Mouse (Mus musculus): ENCODE data around the gene Eif1ax. TPM values are rescaled to one million over a fixed set of nuclear protein-coding genes. Genes with fewer than 3 reads are reported as not detected.
"Not testable (repeated sequence)": the region's sequence is repeated elsewhere in the genome, so short reads cannot be mapped to it uniquely, and the experiment has no call there.

Eif1ax gene
- 143 and 150 TPM in 2 replicates for polyA plus RNA-seq (2015; fragmentation: Nextera tagmentation; extraction: Ambion mirVana)

DNA sequence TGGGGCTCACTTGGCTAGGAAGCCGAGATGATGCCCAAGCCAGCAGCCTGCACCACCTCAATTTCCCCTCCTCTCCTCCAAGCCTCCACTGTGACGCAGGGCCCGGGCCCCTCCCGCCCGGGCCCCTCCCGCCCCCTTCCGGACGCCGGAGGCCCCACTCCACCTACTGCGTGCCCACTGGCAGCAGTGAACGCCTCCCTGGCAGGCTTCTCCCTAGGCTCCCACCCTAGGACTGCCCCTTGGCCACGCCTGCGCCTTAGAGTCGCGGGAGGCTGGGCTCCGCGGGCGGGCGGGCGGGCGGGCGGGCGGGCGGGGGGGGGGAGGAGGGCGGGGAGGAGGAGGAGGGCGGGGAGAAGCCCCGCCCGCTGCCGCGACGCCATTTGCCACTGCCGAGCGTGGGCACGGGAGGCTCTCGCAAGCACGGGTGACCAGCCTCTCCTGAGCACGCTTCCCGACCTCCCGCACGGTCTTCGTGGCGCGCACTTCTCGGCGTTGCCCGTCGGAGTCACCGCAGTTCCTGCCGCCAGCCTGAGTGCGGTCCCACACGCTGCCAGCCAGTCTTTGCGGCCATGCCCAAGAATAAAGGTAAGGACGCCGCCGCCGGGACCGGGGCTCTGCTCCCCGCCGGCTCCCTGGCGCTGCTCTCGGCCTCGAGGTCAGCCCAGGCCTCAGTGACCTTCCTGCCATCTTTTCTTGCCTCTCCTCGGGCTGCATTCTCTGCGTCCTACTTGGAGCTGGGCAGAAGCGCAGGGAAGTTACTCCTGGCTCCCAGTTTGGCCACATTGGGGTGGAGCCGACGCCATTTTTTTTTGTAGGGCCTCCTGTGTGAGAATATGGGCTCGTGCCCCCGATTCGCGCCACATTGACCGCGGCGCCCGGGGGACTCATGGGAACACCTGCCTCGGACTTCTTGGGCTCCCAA is at the start of gene Eif1ax:
Gene Eif1ax (plus strand): TSS at position 348 of the 922 bp plus-strand sequence.
- H3K4me2 ChIP-seq: peak within 1 kb of the TSS; percentile 51
- ATAC-seq (ENCODE audit: borderline replicate concordance, extremely low read depth, low FRiP score, low TSS enrichment): peak; percentile 100
- H3K9ac ChIP-seq: peak within 1 kb of the TSS; percentile 70
- no peaks in the 10 kb centered on the region for H3K9me3 ChIP-seq
- peak within 1 kb of the TSS; percentile 68 for H3K4me3 ChIP-seq
- H3K27ac ChIP-seq: peak within 1 kb of the TSS; percentile 81
- 14% methylated on average over 43 of the region's 76 CpGs for WGBS
- no peaks in the 10 kb centered on the region for H3K4me1 ChIP-seq
- H3K27me3 ChIP-seq: no peaks in the 10 kb centered on the region
- no peaks in the 10 kb centered on the region for H3K36me3 ChIP-seq

DNA sequence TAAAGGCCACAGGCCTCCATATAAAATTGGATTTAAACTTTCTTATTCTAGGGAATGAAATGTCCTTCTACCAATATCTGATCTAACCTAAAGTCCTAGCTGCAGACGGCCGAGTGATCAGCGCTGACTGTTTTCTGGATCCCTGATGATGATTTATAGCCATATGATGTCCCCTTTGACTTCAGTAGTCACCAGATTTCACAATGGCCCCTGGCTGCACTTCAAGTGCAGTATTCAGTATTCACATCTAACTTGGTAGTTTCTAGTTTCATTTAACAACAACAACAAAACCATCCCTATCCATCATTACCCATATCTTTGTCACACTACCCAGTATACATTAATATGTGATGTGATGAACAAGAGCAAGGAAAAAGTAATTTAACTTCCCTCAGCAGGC is 7.5 kb upstream of the Eif1ax start:
- H3K4me1 ChIP-seq: no peaks in the 10 kb centered on the region
- H3K27me3 ChIP-seq: no peaks in the 10 kb centered on the region
- WGBS: 82% methylated on average over 3 of the region's 3 CpGs
- H3K9ac ChIP-seq: no peak overlapping the region
- no peak for ATAC-seq (ENCODE audit: borderline replicate concordance, extremely low read depth, low FRiP score, low TSS enrichment)
- H3K27ac ChIP-seq: no peak overlapping the region
- H3K9me3 ChIP-seq: no peaks in the 10 kb centered on the region
- H3K4me2 ChIP-seq: no peak overlapping the region
- H3K4me3 ChIP-seq: no peak overlapping the region
- H3K36me3 ChIP-seq: no peaks in the 10 kb centered on the region

DNA sequence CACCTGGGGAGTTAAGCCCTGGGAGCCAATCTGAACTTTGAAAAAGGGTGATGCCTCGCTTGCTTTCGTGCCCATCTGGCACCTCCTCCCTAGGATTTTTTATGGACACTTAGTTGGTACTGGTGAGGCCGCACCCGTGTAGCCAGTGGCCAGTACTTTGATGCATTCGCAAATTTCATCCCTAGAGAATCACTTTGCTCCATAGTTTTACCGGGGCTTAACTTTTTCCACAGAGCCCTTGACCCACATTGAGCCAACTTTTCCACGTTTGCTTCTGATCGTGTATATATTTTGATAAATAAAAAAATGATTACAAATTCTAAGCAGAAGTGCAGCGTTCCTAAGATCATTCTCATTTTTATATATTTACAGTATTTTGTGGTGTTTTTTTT is 771 bp downstream of the Eif1ax start:
- peak overlapping the region; percentile 70 for H3K9ac ChIP-seq

DNA sequence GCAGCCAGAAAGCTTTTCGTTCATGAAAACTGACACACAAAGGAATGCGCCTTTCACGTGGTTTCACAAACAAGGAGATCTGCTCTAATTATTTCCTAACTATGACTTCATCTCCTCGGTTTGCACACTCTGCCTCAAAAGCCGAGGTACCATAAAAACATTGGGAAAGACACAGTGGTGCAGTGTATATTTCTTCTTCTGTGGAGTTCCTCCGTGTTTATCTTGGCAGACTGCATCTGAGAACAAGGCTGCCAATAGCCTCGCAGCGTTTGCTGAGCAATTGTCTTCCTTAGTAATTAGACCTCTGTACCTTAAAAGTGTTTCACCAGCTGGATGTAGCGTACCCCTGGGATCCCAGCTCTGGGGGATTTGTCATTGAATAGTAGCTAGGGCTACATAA is 15.1 kb downstream of the Eif1ax start:
- no peak overlapping the region for H3K27ac ChIP-seq
- H3K9ac ChIP-seq: no peak overlapping the region
- no peak for ATAC-seq (ENCODE audit: borderline replicate concordance, extremely low read depth, low FRiP score, low TSS enrichment)
- no peaks in the 10 kb centered on the region for H3K4me1 ChIP-seq
- no peaks in the 10 kb centered on the region for H3K27me3 ChIP-seq
- 76% methylated on average over 9 of the region's 9 CpGs for WGBS
- H3K4me2 ChIP-seq: no peak overlapping the region
- no peaks in the 10 kb centered on the region for H3K9me3 ChIP-seq
- H3K36me3 ChIP-seq: peaks cover 5% of the 10 kb centered on the region
- H3K4me3 ChIP-seq: no peak overlapping the region

More for the DNA sequence above, 771 bp downstream of the Eif1ax start:
- H3K36me3 ChIP-seq: no peaks in the 10 kb centered on the region
- no peak for ATAC-seq (ENCODE audit: borderline replicate concordance, extremely low read depth, low FRiP score, low TSS enrichment)
- H3K4me1 ChIP-seq: no peaks in the 10 kb centered on the region
- H3K27ac ChIP-seq: peak overlapping the region; percentile 81
- H3K4me3 ChIP-seq: peak overlapping the region; percentile 68
- no peaks in the 10 kb centered on the region for H3K27me3 ChIP-seq
- H3K4me2 ChIP-seq: peak overlapping the region; percentile 51
- no peaks in the 10 kb centered on the region for H3K9me3 ChIP-seq
- WGBS: 10% methylated on average over 9 of the region's 9 CpGs

DNA sequence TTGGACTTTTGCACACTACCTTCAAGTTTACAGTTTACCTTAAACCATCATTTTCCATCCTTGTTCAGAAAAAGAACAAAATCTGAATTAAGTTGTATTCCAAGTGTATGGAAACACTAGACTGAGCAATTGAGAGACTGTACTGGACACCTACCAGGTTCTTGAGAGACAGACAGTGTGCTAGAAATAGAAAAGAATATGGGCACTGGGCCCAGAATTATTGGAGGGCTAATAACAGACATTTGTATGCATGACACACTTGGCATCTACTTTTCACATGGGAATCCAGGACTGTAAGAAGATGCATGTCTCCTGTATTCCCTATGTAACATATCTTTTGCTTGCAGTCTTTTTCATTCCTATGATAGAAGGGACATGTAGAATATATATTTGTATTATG is 17.0 kb downstream of the Eif1ax start:
- H3K9me3 ChIP-seq: no peaks in the 10 kb centered on the region
- H3K4me2 ChIP-seq: no peak overlapping the region
- H3K4me3 ChIP-seq: no peak overlapping the region
- H3K4me1 ChIP-seq: no peaks in the 10 kb centered on the region
- ATAC-seq (ENCODE audit: borderline replicate concordance, extremely low read depth, low FRiP score, low TSS enrichment): no peak
- H3K36me3 ChIP-seq: no peaks in the 10 kb centered on the region
- no peaks in the 10 kb centered on the region for H3K27me3 ChIP-seq
- H3K9ac ChIP-seq: no peak overlapping the region
- no peak overlapping the region for H3K27ac ChIP-seq

DNA sequence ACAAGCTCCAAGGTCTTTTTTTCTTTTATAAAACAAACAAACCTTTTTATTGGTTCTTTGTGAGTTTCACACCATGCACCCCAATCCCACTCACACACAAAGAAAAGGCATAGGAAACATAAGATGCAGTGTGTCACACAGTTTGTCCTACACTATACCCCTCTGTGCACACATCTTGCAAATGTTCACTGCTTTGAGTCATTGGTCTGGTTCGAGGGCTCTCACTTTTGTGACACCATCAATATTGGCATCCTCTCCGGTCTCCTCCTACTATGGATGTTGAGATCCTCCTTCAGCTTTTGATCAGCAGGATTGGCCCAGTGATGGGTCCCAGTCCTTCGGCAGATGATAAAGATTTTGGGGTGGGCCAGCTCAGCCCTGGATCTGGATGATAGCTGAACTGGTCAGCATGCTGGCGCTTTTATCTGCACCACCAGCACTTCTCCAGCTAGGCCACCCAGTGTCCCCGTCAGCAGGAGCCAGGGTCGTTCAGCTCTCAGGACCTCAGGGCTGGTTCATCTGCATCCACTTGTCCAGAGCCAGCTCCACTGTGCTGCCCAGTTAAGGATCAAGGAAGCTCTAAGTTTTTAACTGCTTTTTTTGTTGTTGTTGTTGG is 18.5 kb downstream of the Eif1ax start:
- H3K27ac ChIP-seq: no peak overlapping the region
- no peak overlapping the region for H3K9ac ChIP-seq
- no peaks in the 10 kb centered on the region for H3K9me3 ChIP-seq
- WGBS: 79% methylated on average over 6 of the region's 6 CpGs
- H3K4me3 ChIP-seq: no peak overlapping the region
- no peaks in the 10 kb centered on the region for H3K27me3 ChIP-seq
- no peaks in the 10 kb centered on the region for H3K4me1 ChIP-seq
- no peaks in the 10 kb centered on the region for H3K36me3 ChIP-seq
- ATAC-seq (ENCODE audit: borderline replicate concordance, extremely low read depth, low FRiP score, low TSS enrichment): no peak
- H3K4me2 ChIP-seq: no peak overlapping the region

DNA sequence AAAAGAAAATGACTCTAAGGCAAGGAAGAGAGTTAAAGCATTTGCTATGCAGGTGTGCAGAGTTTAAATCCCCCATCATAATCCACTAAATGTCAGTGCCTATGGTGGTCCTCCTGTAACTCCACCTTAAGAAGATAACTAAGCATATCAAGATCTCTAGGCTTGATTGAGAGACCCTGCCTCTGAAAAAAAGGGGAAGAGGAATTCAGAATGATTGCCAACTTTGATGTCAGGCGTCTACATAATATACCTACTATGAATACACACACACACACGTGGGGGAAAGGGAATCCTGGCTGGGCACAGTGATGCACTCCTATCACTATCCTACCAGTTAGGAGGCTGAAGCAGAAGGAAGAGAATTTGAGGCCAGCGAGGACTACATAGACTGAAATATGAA is 19.3 kb downstream of the Eif1ax start:
- H3K9ac ChIP-seq: no peak overlapping the region
- ATAC-seq (ENCODE audit: borderline replicate concordance, extremely low read depth, low FRiP score, low TSS enrichment): no peak
- 71% methylated on average over 3 of the region's 3 CpGs for WGBS
- no peaks in the 10 kb centered on the region for H3K27me3 ChIP-seq
- no peaks in the 10 kb centered on the region for H3K36me3 ChIP-seq
- H3K4me2 ChIP-seq: no peak overlapping the region
- no peak overlapping the region for H3K27ac ChIP-seq
- no peaks in the 10 kb centered on the region for H3K9me3 ChIP-seq
- no peaks in the 10 kb centered on the region for H3K4me1 ChIP-seq
- H3K4me3 ChIP-seq: no peak overlapping the region

DNA sequence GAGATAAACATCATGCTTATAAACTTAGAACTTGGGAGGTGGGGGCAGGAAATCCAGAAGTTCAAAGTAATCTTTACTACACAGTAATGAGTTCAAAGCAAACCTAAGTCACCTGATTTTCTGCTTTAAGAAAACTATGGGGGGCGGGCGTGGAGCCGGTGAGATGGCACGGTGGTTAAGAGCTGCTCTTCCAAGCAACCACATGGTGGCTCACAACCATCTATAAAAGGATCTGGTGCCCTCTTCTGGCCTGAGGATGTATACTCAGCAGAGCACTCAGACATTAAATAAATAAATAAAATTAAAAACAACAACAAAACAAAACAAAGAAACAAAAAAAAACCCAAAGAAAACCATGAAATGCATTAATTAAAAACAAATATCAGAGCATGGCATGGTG is 37.3 kb downstream of the Eif1ax start:
- no peak overlapping the region for H3K9ac ChIP-seq
- no peaks in the 10 kb centered on the region for H3K9me3 ChIP-seq
- WGBS: 18% methylated on average over 4 of the region's 4 CpGs
- no peak overlapping the region for H3K27ac ChIP-seq
- H3K36me3 ChIP-seq: no peaks in the 10 kb centered on the region
- H3K4me1 ChIP-seq: no peaks in the 10 kb centered on the region
- peaks cover 9% of the 10 kb centered on the region for H3K27me3 ChIP-seq
- no peak overlapping the region for H3K4me3 ChIP-seq
- H3K4me2 ChIP-seq: no peak overlapping the region
- no peak for ATAC-seq (ENCODE audit: borderline replicate concordance, extremely low read depth, low FRiP score, low TSS enrichment)

DNA sequence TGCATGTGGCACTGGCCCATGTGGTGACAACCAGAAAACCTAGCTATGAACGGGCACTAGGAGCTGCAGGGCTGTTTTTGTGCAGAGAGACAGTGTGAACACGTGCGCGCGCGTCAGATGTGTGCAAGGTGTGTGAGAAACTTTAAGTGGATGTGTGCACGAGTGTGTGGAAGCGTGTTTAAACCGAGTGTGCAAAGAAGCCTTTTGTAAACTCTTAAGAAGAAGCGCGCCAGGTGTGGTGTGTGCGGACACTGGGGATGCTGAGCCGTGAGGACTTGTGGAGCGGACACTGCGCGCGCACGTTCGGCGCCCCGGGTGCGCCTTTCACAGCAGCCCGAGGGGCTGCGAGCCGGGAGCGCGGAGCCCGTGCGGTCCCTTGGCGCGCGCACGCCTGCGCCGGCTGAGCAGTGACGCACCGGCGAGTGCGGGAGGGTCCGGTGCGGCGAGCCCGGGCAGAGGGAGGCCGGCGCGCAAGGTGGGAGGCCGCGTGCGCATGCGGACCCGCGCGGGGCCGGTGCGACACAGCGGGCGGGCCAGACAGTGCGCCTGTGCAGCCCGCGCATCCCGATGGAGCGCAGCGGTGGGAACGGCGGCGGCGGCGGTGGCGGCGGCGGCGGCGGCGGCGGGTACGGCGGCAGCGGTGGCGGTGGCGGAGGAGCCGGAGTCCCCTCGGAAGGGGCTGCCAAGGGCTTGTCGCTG is 42.3 kb downstream of the Eif1ax start, which contains the start of gene Map7d2:
Gene Map7d2 (plus strand): TSS at position 443 of the 699 bp plus-strand sequence.
- ATAC-seq (ENCODE audit: borderline replicate concordance, extremely low read depth, low FRiP score, low TSS enrichment): peak; percentile 79
- Histone ChIP-seq H3K27ac (no peak within 1 kb of the TSS), H3K9ac (0 out of 2 replicates have a peak within 1 kb of the TSS, but pooled peaks have one; percentile 13), H3K27me3 (peaks cover 37% of the 10 kb centered on the region), H3K4me1 (no peaks in the 10 kb centered on the region), H3K4me2 (peak within 1 kb of the TSS; percentile 94), H3K9me3 (no peaks in the 10 kb centered on the region), H3K4me3 (peak within 1 kb of the TSS; percentile 51), H3K36me3 (no peaks in the 10 kb centered on the region)
- whole genome bisulfite sequencing: 16% methylated on average over 51 of the region's 83 CpGs

DNA sequence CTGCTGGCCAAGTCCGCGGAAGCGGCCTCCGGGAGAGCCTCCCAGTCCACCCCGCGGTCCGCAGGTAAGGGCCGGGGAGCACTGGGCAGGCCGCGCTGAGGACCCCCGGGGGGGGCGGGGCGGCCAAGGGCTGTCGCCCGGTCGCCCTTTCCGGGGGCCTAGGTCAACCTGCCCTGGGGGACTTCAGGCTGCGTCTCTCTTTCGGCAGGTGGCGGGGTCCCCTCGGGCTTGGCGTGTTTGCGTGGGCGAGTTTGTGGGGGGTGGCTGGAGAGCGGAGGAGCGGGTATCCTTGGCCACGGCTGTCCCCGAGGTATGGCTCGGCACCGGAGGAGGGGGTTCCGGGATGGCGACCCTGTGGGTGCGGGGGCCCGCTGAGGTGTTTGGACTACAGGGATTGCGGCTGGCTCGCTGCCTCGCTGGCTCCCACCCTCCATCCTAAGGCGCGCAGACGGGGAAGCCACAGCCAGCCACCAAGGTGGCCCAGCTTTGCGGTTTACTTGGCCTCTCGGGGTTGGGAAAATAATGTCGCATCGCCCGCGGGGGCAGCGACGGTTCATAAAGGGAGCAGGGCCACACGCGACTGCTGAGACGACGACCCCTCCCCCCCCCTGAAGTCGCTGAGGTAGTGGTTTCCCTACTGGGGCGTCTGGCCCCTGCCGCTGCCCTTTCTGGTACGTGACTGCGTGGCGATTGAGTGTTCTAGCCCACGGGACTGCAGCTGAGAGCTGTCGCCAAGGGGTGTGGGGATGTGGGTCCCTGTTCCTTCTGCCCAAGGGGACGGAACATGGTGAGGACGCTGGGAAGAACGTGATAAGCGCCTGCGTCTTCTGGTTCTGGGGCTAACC is 43.1 kb downstream of the Eif1ax start:
- H3K27me3 ChIP-seq: peaks cover 37% of the 10 kb centered on the region
- peak; percentile 62; the same call in 1 of the 2 replicates for ATAC-seq (ENCODE audit: borderline replicate concordance, extremely low read depth, low FRiP score, low TSS enrichment)
- WGBS: 13% methylated on average over 57 of the region's 65 CpGs
- H3K9ac ChIP-seq: 0 out of 2 replicates have a peak overlapping the region, but pooled peaks have one; percentile 13
- peak overlapping the region; percentile 94 for H3K4me2 ChIP-seq
- no peaks in the 10 kb centered on the region for H3K4me1 ChIP-seq
- no peaks in the 10 kb centered on the region for H3K36me3 ChIP-seq
- H3K4me3 ChIP-seq: peak overlapping the region; percentile 51
- no peaks in the 10 kb centered on the region for H3K9me3 ChIP-seq
- H3K27ac ChIP-seq: no peak overlapping the region

DNA sequence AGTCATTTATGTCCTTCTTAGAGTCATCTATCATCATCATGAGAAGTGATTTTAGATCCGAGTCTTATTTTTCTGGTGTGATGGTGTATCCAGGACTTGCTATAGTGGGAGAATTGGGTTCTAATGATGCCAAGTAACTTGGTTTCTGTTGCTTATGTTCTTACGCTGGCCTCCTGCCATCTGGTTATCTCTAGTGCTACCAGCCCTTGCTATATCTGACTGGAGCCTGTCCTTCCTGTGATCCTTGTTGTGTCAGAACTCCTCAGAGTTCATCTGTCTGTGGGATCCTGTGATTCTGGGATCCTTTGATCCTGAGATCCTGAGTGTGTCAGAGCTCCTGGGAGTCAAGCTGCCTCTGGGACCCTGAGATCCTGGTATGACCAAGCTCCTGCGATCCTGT is 58.5 kb downstream of the Eif1ax start:
- H3K9me3 ChIP-seq; ATAC-seq (ENCODE audit: borderline replicate concordance, extremely low read depth, low FRiP score, low TSS enrichment): not testable (repeated sequence)

More for the DNA sequence above, 58.5 kb downstream of the Eif1ax start:
- not testable (repeated sequence) for H3K27me3 ChIP-seq, H3K9ac ChIP-seq, H3K4me3 ChIP-seq, H3K4me1 ChIP-seq, H3K4me2 ChIP-seq, H3K36me3 ChIP-seq, H3K27ac ChIP-seq
- WGBS: 74% methylated on average over 3 of the region's 3 CpGs

Data from lung, embryonic 15.5 days (tissue).